Mouse (Mus musculus) macrophage (primary cell): ENCODE results near the gene Cdc7. TPM values are rescaled to one million over a fixed set of nuclear protein-coding genes. Genes with fewer than 3 reads are reported as not detected.

Source experiments
- H3K27ac ChIP-seq: fragments of 350-480 bp; formaldehyde crosslinking; 2 replicates; pipeline ENCODE4 v1.9.0; 2021
- H3K36me3 ChIP-seq: fragments of 350-480 bp; formaldehyde crosslinking; 2 replicates; pipeline ENCODE4 v1.9.0; 2021; ENCODE audit errors: inconsistent target
- H3K4me3 ChIP-seq: fragments of 350-480 bp; formaldehyde crosslinking; 2 replicates; pipeline ENCODE4 v1.9.0; 2021; ENCODE audit errors: inconsistent target
- H3K79me2 ChIP-seq: fragments of 350-480 bp; formaldehyde crosslinking; 2 replicates; pipeline ENCODE4 v1.9.0; 2021; ENCODE audit errors: inconsistent target
- WGBS: methylation state at CpG from one replicate; pipeline ENCODE4 v1.1.7; 2026; ENCODE audit warnings: inconsistent platforms; ENCODE audit not compliant: missing documents; 5-methylcytosine and 5-hydroxymethylcytosine counted together
- polyA plus RNA-seq: library from polyadenylated mRNA; stranded (reverse); fragments of 250-400 nt; gene quantifications from 3 replicates; pipeline ENCODE4 v1.2.4, GENCODE M21; 2018; ENCODE audit warnings: inconsistent platforms

The Cdc7 gene
- polyA plus RNA-seq, 1 experiment from 2014 or later, result 1.7 TPM

DNA sequence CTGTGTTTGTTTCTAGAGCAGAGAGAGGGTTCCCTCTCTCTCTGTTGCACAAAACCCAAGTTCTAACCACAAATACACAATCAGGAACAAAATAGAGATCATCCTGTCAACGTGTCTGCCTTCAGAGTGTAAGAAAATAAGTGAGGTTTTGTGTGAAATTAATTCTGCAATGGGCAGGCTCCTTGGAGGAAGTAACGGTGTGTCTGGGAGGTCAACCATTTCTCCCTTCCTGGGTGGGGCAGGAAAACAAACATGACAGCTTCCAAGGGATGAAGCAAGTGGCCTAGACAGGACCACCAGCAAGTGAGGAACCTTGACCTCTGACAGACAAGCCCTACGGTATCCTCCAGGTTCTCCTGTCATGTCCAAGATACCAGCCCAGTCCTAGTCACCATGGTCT lies 46.2 kb downstream of the Cdc7 start:
- Histone ChIP-seq H3K4me3 (no peak overlapping the region), H3K36me3 (no peaks in the 10 kb centered on the region), H3K27ac (no peak overlapping the region), H3K79me2 (no peaks in the 10 kb centered on the region)
- 39% methylated on average over 3 of the region's 3 CpGs for WGBS

DNA sequence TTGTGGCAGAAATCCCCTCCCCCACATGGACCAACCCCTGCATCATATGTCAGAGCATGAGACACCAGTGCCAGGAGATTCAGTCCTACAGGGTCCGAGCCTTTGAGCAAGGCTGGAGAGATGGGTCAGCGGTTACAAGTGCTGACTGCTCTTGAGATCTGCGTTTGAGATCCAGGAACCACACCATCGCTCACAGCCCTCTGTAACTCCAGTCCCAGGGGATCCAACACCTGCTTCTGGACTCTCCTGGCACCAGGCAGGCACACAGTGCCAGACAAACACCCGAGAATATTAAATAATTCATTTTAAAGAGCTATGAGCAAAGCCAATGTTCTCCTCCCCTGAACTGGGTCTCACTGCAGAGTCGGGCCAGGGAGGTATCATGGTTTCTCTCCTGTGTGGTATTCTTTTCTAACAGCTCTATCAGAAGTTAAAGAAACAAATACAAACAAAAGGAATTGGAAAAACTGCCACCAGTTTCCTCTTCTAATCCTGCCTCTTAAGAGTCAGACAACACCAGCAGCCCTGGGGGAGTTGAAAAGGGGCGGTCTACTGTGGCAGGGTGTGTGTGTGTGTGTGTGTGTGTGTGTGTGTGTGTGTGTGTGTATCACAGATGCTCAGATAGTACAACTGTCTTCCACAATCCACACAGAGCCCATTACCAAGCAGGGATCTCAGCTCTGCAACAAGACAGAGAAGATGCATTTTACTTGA lies 47.4 kb downstream of the Cdc7 start:
- Histone ChIP-seq H3K4me3 (no peak overlapping the region), H3K36me3 (no peaks in the 10 kb centered on the region), H3K27ac (no peak overlapping the region), H3K79me2 (no peaks in the 10 kb centered on the region)
- 88% methylated on average over 7 of the region's 7 CpGs for WGBS

DNA sequence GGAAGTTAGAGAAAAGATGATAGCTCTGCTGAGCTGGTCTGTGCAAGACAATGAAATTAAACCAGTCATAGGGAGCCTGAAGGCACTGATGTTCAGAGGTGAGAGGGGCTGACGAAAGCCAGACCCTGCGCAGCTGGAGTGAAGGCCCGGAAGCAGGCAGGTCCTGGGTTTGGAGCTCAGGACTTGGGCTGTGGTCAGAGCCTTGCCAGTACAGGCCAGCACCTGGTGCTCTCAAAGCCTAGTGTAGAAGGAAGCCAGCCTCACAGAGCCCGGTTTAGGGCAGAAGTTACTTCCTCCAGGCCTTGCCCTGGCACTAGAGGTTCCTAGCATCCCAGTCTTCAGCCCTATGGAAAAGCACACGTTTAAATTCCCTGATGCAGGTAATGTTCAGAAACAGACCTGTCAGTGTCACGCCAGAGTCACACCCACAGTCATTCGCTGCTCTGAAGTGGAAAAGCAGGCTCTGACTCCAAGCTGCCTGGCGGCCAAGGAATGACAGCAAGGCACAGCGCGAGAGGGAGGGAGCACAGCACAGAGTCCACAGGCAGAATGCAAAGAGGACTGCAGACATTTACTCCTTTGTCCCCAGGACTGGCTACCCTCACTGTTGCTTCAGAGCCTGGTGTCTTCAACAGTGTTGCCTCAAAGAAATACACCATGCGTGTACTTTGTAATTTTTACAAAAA lies 48.1 kb downstream of the Cdc7 start:
- Histone ChIP-seq H3K79me2 (no peaks in the 10 kb centered on the region), H3K4me3 (no peak overlapping the region), H3K36me3 (no peaks in the 10 kb centered on the region), H3K27ac (no peak overlapping the region)
- WGBS, result 54% methylated on average over 11 of the region's 11 CpGs

DNA sequence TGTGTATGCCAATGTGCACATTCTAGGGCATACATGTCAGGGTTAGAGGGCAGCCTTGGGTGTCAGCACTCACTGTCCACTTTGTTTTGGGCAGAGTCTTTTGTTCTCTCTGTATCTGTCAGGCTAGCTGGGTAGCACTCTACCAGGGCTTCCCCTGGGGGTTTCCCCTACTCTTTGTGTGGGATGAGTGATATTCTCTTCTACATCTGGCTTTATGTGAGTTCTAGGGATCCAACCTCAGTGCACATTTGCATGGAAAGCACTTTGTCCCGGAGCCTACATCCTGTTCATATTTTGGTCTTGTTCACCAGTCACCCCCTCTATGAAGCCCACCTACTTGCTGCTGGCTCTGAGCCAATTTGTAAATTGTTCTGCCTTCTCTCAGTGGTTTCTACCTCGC lies 49.3 kb downstream of the Cdc7 start:
- 96% methylated on average over 2 of the region's 2 CpGs for WGBS
- Histone ChIP-seq H3K79me2 (no peaks in the 10 kb centered on the region), H3K4me3 (no peak overlapping the region), H3K27ac (no peak overlapping the region), H3K36me3 (no peaks in the 10 kb centered on the region)

DNA sequence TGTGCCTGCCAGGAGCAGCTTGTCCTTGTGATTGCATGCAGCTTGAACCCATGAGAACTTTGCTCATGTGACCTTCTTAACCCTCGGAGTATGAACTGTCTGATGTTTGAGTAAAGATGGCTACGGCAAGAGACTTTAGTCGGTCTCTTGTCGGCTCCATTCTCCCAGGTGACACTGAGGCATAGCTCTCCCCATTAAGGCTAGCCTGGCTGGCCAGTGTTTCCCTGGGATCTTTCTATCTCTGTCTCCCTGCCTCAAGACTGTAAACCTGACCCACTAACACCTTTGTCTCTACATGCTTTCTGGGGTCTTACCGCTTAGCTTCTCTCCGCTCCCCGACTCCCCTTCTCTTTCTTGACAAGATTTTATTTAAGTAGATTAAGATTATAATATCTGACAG lies 50.0 kb downstream of the Cdc7 start:
- H3K36me3 ChIP-seq, result no peaks in the 10 kb centered on the region
- H3K27ac ChIP-seq, result no peak overlapping the region
- H3K4me3 ChIP-seq, result no peak overlapping the region
- whole genome bisulfite sequencing, result 95% methylated on average over 7 of the region's 7 CpGs
- no peaks in the 10 kb centered on the region for H3K79me2 ChIP-seq

DNA sequence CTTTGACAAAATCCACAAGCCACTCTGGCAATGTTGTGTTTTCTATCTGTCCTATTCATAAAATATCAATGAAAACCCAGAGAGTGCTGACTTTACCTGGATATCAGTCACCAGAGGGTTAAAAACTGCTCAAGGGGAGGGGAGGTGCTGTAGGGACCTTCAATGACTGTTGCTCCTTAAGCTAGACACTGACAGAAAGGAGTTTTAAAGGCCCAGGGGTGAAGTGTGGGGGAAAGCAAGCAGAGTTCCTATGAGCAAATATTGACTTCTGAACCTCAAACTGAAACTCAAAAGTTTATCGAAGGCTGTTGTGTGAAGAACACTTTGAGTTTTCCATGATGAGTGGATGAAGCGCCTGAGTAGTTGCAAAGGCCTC lies 50.9 kb downstream of the Cdc7 start:
- no peak overlapping the region for H3K4me3 ChIP-seq

DNA sequence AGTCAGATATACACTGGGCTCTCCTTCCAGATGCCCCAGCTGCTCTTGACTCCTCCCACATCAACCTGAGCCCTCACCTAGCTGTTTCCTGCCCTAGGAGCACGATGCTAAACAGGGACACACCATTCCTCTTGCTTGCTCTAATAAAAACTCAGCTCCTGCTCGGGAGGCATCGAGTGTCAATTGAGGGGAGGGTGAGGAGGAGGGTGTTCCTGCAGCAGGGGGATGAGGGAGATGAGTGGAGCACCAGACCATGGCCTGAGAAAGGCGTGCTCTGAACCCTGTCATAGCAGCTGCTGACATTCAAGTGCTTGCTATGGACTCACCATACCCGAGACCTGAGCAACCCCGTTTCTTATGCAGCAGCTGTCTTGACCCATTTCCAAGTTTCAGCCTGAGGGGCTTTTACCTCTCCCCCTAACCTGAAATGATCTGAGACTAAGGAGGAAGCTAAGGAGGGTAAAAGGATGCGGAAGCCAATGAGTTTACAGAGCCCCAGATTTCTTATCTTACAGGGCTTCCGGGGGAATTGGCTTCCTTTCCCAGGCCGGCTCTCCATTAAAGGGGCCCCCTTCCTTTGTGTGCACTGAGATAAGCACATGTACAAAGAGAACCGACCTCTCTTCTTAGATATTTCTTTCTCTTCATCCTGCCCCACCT lies 51.4 kb downstream of the Cdc7 start:
- no peak overlapping the region for H3K27ac ChIP-seq
- H3K36me3 ChIP-seq, result no peaks in the 10 kb centered on the region
- H3K4me3 ChIP-seq, result no peak overlapping the region
- H3K79me2 ChIP-seq, result no peaks in the 10 kb centered on the region
- WGBS, result 16% methylated on average over 10 of the region's 10 CpGs

More for the DNA sequence above, 50.9 kb downstream of the Cdc7 start:
- no peaks in the 10 kb centered on the region for H3K79me2 ChIP-seq
- H3K27ac ChIP-seq, result no peak overlapping the region
- H3K36me3 ChIP-seq, result no peaks in the 10 kb centered on the region
- 31% methylated on average over 2 of the region's 2 CpGs for WGBS

DNA sequence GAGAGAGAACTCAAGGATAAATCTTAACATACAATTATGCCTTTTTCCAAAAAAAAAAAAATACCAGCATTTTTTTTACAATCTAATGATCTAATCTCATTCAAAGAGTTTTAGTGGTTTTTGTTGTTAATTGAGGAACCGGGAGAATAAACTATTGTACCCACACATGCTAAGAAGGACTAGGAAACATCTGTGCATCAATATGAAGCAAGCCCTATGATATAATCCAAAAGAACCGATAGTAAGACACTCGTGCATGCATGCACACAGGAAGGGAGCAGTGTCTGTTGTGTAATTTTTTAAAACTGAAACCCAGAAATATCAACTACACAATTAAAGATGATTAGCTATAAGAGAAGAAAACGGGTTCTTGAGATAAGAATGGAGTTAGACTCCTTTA lies 52.4 kb downstream of the Cdc7 start:
- no peak overlapping the region for H3K4me3 ChIP-seq
- 24% methylated on average over 4 of the region's 4 CpGs for WGBS
- H3K36me3 ChIP-seq, result no peaks in the 10 kb centered on the region
- no peaks in the 10 kb centered on the region for H3K79me2 ChIP-seq
- H3K27ac ChIP-seq, result no peak overlapping the region

DNA sequence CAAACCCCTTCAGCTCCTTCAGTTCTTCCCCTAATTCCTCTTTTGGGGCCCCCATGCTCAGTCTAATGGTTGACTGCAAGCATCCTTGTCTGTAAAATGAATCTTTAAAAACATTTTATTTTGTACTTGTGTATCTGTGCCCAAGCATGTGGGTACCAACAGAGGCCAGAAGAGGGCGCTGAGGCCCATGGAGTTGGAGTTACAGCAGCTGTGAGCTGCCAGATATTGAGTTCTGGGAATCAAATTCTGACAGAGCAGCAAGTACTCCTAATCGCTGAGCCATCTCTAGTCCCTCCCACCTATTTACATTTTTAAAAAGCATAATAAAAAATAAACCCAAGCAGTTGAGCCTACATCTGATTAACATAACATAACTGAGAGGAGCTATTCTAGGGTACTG lies 53.4 kb downstream of the Cdc7 start:
- Histone ChIP-seq H3K4me3 (no peak overlapping the region), H3K27ac (no peak overlapping the region), H3K36me3 (no peaks in the 10 kb centered on the region), H3K79me2 (no peaks in the 10 kb centered on the region)
- 81% methylated on average over 2 of the region's 2 CpGs for WGBS

DNA sequence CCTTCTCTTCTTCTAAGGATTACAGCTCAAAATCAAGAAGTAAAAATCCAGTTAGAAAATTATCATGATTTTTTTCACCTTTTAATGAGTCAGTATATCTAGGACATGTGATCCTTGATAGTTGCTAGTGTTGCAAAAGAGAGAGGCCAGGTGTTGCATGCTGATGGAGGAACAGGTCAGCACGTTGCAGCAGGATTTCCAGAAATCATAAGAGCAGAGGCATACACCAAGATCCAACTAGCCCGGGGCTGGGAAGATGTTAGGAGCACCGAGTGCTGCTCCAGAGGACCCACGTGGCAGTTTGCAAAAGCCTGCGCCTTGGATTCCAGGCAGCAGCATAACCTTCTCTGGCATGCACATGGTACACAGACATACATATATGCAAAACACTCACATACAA lies 54.9 kb downstream of the Cdc7 start:
- Histone ChIP-seq H3K4me3 (no peak overlapping the region), H3K36me3 (no peaks in the 10 kb centered on the region), H3K27ac (no peak overlapping the region), H3K79me2 (no peaks in the 10 kb centered on the region)
- WGBS, result 91% methylated on average over 5 of the region's 5 CpGs

DNA sequence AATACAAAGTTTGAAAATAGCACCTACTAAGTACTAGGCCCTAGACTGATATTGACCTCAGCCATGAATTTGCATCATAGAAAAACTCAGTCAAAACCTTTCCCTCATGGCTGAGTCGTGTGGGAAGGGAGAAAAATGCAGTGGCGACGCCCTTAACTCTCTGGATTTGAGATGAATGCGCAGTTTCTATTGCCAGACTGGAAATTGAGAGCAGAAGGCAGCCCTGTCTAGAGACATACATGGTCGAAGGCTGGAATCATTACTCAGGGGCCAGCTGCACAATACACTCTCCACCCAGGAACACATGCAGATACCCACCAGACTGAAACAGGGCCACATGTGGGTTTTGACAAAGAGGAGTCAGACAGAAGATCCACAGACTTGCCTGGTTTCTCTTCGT lies 55.8 kb downstream of the Cdc7 start:
- no peaks in the 10 kb centered on the region for H3K36me3 ChIP-seq
- no peaks in the 10 kb centered on the region for H3K79me2 ChIP-seq
- no peak overlapping the region for H3K27ac ChIP-seq
- no peak overlapping the region for H3K4me3 ChIP-seq
- 87% methylated on average over 5 of the region's 6 CpGs for WGBS

DNA sequence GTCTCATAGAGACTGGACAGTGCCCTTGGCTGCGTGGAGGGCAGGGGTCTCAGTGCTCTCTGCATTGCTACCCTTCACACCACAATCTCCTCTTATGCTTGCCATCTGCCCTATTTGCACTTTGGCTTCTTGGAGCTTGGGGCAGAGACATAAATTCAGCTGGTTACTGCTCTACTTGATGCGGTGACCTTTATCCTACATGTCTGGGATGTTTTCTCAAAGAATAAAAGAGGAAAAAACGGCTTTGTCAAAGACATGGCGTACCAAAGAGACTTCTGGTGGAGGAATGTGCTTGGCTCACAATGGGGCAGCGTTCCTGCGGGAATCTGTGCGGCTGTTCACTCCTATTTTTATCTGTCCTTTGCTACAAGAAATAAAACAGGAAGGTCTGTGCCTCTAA lies 56.2 kb downstream of the Cdc7 start:
- no peaks in the 10 kb centered on the region for H3K36me3 ChIP-seq
- H3K27ac ChIP-seq, result no peak overlapping the region
- H3K79me2 ChIP-seq, result no peaks in the 10 kb centered on the region
- 93% methylated on average over 7 of the region's 7 CpGs for WGBS
- H3K4me3 ChIP-seq, result no peak overlapping the region

DNA sequence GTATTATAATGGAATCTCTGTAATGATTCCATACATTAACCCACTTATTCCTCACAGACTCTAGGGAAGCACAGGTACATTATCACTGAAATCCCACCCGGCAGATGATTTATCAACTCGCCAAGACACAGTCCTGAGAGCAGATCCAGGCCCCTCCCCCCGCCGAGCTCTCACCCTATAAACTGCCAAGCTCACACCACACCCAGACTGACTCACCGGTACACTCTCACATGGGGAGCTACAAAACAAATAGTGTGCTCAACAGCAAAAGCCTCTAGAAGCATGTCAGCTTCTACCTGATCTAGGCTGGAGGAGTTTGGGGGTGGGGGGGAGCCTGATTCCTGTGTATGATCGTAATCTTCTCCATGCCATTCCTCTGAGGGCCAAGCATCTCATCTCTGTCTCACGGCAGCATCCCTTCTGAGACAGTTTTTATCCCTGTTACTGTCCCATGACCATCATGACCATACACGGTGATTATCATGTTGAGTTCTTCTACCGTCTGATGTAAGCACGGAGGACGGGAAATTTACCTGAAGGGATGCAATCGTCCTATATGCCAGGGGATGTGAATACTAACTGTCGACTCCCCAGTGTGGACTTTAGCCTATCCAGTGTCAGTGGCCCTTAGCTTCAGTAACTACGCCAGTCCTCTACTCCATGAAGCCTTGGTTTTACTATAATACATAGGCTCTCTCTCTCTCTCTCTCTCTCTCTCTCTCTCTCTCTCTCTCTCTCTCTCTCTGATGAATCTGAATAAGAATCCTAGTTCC lies 57.4 kb downstream of the Cdc7 start:
- 96% methylated on average over 14 of the region's 14 CpGs for WGBS
- H3K27ac ChIP-seq, result no peak overlapping the region
- H3K36me3 ChIP-seq, result no peaks in the 10 kb centered on the region
- no peak overlapping the region for H3K4me3 ChIP-seq
- no peaks in the 10 kb centered on the region for H3K79me2 ChIP-seq

DNA sequence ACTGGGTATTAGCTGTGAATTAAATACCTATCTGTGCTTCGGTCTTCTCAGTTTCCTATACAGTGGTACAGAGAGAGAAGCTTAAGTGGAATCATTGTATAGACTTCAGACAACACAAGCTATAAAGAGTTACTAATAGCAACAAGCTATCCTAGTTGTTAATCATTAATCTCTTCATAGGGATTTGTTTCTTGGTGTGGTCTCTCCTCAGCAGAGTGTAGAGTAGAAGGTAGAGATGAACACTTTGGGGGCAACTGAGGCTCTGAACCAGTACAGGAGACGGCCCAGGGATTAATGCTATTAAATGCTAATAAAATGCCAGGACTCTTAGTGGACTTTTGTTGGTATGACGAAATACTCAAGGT lies 57.9 kb downstream of the Cdc7 start:
- Histone ChIP-seq H3K27ac (no peak overlapping the region), H3K36me3 (no peaks in the 10 kb centered on the region), H3K79me2 (no peaks in the 10 kb centered on the region), H3K4me3 (no peak overlapping the region)
- 98% methylated on average over 3 of the region's 3 CpGs for WGBS

DNA sequence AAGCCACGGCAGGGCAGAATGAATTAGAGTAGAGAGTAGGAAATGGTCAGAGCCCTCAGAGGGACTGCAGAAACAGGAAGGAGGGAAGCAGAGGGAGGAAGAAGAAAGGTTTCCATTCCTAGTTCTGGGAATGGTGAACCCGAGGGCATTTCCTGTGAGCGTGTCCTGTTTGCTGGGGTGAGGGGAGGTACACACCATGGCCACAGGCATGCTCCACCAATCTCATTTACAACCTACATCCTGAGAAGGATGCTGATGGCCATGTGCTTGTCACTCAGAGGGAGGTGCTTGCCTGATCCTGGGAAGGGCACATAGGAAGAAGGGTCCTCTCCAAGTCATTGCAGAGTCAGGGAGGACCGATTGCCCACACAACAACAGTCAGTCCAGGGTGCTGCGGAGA lies 59.8 kb downstream of the Cdc7 start:
- Histone ChIP-seq H3K79me2 (no peaks in the 10 kb centered on the region), H3K27ac (no peak overlapping the region), H3K4me3 (no peak overlapping the region), H3K36me3 (no peaks in the 10 kb centered on the region)
- 36% methylated on average over 5 of the region's 5 CpGs for WGBS
